Mouse (Mus musculus) bone marrow, adult 2 months (tissue): ENCODE measurements at regions not wholly inside any gene's neighbourhood (a gene's known extent, or its start where the extent isn't known, plus 50 kb on each side); places are given as distances from the start of the nearest gene placed in this dataset.

Experiments
- H3K27ac ChIP-seq: fragments of 200-500 bp; 2 replicates; pipeline ENCODE4 v1.5.1; 2012; ENCODE audit warnings: low read depth, mild to moderate bottlenecking, control low read depth, inconsistent platforms, low read length; ENCODE audit not compliant: control insufficient read depth, poor library complexity, insufficient read depth
- H3K4me1 ChIP-seq: fragments of 200-500 bp; 2 replicates; pipeline ENCODE4 v1.6.1; 2011; ENCODE audit warnings: low read length; ENCODE audit not compliant: control insufficient read depth, insufficient read depth
- H3K4me3 ChIP-seq: fragments of 200-500 bp; replicated peaks from 2 replicates; pipeline ENCODE3; 2011; ENCODE audit warnings: mild to moderate bottlenecking, low read depth, low read length, control low read depth; ENCODE audit not compliant: control insufficient read depth
- CTCF ChIP-seq: fragments of 200-500 bp; IDR thresholded peaks from 2 replicates; pipeline ENCODE4 v1.5.1; 2011; ENCODE audit warnings: low read length, control low read depth; ENCODE audit not compliant: control insufficient read depth, insufficient read depth
- POLR2A ChIP-seq: fragments of 200-500 bp; IDR thresholded peaks from 2 replicates; pipeline ENCODE4 v1.6.1; 2011; ENCODE audit warnings: low read depth, mild to moderate bottlenecking, control low read depth, low read length, borderline replicate concordance; ENCODE audit not compliant: control insufficient read depth
- WGBS: fragments of 180-500 bp; shearing (Covaris S2); methylation state at CpG from one replicate; pipeline ENCODE4 v1.1.7; 2018; 5-methylcytosine and 5-hydroxymethylcytosine counted together

DNA sequence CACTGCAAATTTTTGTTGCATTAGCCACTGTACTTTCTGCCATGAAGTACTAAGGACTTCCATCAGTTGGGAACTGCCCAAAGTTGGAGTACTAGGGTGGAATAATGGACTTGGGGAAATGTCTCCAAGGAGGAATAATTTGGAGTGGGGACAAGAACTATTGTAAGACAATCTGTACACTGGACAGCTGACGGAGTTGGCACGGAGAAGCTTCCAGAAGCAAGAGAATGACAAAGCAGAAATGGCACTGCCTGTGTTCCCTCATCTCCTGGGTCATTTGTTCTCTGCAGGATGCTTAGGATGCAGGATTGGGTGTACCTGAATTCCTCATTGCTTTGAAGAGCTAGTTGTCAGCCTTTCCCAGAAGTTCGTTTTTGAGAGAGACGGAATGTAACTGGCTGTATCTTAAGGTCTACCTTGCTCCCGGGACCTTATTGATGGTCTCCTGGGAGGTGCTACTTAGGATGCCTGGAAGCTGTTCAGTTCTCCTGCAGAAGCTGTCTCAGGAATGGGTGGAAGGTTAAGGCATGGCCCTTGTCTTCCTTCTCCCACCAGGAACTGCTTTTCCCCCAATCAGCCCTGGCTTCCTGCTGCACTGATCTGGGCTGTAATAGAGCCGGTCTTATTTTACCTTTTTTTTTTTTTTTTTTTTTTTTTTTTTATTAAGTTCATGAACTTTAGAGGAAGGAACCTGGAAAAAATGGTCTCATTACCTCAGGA lies 272.4 kb downstream of the Plpp3 start:
- no peak overlapping the region for H3K27ac ChIP-seq
- no peak overlapping the region for H3K4me3 ChIP-seq
- TF ChIP-seq CTCF (no peak), POLR2A (no peak)
- H3K4me1 ChIP-seq: no peaks in the 10 kb centered on the region
- 85% methylated on average over 6 of the region's 6 CpGs for WGBS

DNA sequence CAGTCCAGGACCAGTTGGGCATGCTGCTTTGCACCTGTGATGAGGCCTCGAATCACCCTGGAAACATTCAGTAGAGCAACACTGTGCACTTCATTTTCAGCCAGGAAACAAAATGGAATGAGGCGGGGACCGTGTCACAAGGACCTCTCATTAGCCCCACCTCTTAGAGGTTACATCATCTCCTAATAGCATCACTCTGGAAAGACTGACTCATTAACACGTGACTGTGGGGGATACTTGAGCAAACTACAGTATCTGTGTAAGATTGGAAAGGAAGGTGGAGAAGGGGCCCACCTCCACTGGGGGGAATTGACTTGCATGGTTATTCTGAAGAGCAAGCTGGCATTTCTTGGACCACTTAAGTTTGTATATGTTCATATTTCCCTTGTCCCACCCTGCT lies 275.3 kb downstream of the Plpp3 start:
- TF ChIP-seq POLR2A (no peak), CTCF (no peak)
- Histone ChIP-seq H3K4me1 (no peaks in the 10 kb centered on the region), H3K4me3 (no peak overlapping the region), H3K27ac (no peak overlapping the region)
- WGBS: 78% methylated on average over 4 of the region's 4 CpGs

DNA sequence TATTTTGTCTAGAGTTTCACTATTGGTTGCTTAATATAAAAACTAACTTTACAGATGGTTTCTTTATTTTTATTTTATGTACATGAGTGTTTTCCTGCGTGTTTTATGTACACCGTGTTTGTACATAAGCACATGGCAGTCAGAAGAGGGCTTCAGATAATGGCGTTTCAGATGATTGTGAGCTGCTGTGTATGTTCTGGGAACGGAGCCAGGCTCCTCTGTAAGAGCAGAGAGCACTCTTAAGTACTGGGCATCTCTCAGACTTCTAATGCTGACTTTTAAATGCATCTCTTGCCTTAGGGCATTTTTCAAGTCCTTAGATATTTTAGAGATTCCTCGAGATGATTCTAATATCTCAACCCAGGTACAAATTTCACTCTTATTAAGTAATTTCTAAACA lies 280.0 kb downstream of the Plpp3 start:
- Histone ChIP-seq H3K4me1 (no peaks in the 10 kb centered on the region), H3K27ac (no peak overlapping the region), H3K4me3 (no peak overlapping the region)
- no peak for TF ChIP-seq POLR2A
- TF ChIP-seq CTCF: no peak
- 80% methylated on average over 5 of the region's 5 CpGs for WGBS

DNA sequence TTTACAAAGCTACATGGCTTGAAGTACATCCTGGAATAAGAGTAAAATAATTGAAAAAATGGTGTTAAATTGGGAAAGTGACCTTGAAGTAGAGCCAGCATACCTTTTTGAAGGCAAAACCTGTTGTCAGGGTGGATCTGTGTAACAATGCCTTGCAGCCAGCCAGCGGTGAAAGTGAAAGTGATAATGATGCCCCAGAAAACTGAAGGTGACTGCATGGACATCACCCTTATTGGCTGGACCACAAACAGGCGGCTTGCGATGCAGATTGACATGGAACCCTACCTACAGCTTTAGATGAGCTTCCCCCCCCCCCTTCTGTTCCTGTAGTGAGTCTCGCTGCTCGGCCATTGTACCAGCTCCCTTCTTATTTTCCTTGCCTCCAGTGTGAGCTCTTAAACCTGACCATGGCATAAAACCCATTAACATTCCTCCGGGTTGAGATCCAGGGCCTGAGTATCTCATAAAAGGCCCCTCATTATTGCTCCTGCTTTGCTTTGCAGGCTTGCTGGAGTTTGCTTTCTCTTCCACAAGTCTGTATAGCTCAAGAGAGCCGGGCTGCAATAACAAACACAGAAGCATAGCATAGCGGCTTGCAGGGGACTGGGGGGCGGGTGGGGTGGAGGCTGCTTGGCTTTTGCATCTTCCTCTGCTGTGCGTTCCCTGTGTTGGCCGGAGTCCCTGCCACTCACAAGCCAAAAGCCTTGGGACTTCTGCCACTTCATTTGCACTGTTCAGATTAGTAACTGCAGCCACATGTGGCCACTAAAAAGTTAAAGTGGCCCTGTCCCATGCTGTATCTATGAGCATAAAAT lies 292.1 kb downstream of the Plpp3 start:
- no peak overlapping the region for H3K4me3 ChIP-seq
- no peak overlapping the region for H3K27ac ChIP-seq
- TF ChIP-seq CTCF (no peak), POLR2A (no peak)
- no peaks in the 10 kb centered on the region for H3K4me1 ChIP-seq
- 77% methylated on average over 11 of the region's 11 CpGs for WGBS

DNA sequence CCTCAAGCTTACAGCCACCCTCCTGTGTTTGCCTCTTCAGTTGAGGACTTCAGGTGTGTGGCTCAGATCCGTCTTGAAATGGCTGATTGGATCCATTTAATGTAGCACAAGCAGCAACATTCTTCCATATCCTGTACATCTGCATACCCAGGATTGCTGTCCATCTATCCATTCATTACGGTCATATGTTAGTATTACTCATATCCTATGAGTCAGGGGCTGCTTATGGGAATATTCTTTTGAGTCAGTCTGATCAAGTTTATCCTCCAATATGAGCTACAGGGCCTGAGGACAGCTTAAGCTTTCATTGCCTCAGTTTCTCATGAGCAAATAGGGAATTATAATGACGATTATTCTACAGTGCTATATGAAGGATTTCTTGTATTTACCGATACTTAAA lies 293.7 kb downstream of the Plpp3 start:
- no peaks in the 10 kb centered on the region for H3K4me1 ChIP-seq
- TF ChIP-seq POLR2A (no peak), CTCF (no peak)
- H3K27ac ChIP-seq: no peak overlapping the region
- H3K4me3 ChIP-seq: no peak overlapping the region
- WGBS: 82% methylated on average over 4 of the region's 4 CpGs

DNA sequence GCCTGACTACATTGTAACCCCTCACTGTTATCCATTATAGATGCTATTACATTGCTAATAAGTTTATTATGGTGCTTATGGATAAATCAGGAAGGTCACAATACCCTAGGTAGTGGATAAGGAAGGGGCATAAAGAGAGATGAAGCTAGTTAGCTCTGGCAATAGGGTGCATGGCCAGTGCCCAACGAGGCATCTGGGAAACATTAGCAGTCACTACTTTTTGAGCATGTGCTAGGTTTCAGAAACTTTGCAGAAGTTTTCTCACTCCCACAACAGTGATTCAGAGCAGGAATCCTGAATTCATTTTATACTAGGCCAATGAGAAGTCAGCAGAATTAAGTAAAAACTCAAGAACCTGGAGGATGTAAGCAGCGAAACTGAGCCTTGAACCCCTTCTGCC lies 294.7 kb downstream of the Plpp3 start:
- Histone ChIP-seq H3K4me1 (no peaks in the 10 kb centered on the region), H3K27ac (no peak overlapping the region), H3K4me3 (no peak overlapping the region)
- TF ChIP-seq POLR2A: no peak
- no peak for TF ChIP-seq CTCF
- 68% methylated on average over 2 of the region's 2 CpGs for WGBS

DNA sequence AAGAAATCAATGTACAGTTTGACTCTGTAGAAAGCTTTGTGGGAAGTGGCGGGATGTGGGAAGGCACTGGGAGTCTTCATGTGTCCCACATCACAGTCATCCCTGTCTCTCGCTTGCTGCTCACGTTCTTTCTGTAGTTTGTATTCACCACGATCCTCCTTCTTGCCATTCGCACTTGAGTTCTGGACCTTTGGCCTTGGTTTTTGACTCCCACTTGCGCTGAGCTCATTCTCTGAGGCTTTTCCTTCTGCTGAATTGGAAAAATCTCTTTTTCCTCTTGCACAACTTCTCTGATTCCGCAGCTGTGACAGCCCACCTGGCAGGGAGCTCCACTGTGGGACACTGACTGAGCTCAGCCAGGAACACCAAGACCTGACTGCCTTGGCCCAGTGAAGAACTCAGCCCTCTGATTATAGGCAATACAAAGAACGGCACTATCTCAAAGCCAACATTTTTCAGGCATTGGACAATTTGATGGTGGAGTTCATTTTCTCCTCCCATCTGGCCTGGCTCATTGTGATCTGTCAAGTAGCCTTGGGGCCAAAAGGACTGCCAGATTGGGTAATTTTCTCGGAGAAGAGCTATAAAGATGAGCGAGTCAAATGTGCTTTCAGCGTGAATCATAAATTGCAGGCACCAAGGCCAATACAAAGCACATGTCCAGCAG lies 299.9 kb downstream of the Plpp3 start:
- 83% methylated on average over 11 of the region's 11 CpGs for WGBS
- Histone ChIP-seq H3K4me3 (no peak overlapping the region), H3K27ac (no peak overlapping the region), H3K4me1 (no peaks in the 10 kb centered on the region)
- no peak for TF ChIP-seq CTCF
- no peak for TF ChIP-seq POLR2A

DNA sequence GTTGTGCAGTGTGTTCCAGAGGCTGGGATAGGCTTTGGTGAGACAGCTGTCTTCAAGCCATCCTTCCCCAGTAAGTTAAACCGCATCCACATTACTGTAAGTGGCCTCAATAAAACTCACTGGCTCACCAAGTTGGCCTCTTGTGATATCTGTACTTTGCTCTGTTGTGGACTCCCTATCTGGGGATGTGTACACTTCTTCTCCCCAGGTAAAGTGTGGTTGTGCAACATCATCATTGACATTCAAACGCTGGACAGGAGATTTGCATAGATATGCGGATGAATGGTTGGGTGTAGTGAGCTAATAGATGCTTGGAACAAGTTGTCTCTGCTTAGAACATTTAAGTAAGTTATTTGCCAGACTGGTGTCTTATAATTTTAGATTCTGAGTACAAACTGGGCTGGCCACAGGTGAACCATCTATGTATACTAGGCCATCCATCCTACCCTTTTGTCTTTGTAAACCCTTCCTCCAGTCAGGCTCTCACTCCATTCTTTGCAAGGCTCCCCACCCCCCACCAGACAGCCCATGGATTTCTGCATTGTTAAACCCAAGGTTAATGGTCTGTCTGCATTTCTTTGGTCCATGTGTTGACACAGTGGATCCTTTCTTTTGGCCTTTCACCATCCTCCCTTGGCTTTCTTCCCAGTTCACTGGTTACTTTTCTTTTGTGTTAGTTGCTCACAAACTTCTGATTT lies 303.0 kb downstream of the Plpp3 start:
- TF ChIP-seq POLR2A (no peak), CTCF (no peak)
- no peak overlapping the region for H3K27ac ChIP-seq
- no peak overlapping the region for H3K4me3 ChIP-seq
- WGBS: 85% methylated on average over 3 of the region's 3 CpGs
- no peaks in the 10 kb centered on the region for H3K4me1 ChIP-seq
